Mouse (Mus musculus) heart, embryonic 16.5 days (tissue): ENCODE measurements around the gene Uspl1. TPM values are rescaled to one million over a fixed set of nuclear protein-coding genes. Genes with fewer than 3 reads are reported as not detected.

ENCODE experiments used
- ATAC-seq: fragments of 200-750 bp; cut with Nextera tagmentation; replicated peaks from 2 replicates; pipeline ENCODE4 v1.8.0; 2017; ENCODE audit warnings: moderate number of reproducible peaks; ENCODE audit not compliant: insufficient read depth, low FRiP score; ENCODE audit errors: extremely low read depth
- H3K27ac ChIP-seq: fragments of 300-500 bp; sonication (generic); 2 replicates; pipeline ENCODE4 v1.5.1; 2014; ENCODE audit warnings: mild to moderate bottlenecking, low read length, control low read depth, moderate library complexity
- H3K27me3 ChIP-seq: fragments of 300-500 bp; sonication (generic); 2 replicates; pipeline ENCODE4 v1.6.1; 2014; ENCODE audit warnings: low read length, mixed read lengths; ENCODE audit not compliant: control insufficient read depth, insufficient read depth
- H3K36me3 ChIP-seq: fragments of 300-500 bp; sonication (generic); 2 replicates; pipeline ENCODE4 v1.6.1; 2014; ENCODE audit not compliant: control insufficient read depth, insufficient read depth
- H3K4me1 ChIP-seq: fragments of 300-500 bp; sonication (generic); 2 replicates; pipeline ENCODE4 v1.6.1; 2014; ENCODE audit warnings: low read length, mixed read lengths; ENCODE audit not compliant: control insufficient read depth, insufficient read depth
- H3K4me2 ChIP-seq: fragments of 300-500 bp; sonication (generic); 2 replicates; pipeline ENCODE4 v1.6.1; 2014; ENCODE audit warnings: low read depth, mild to moderate bottlenecking, control low read depth, low read length
- H3K4me3 ChIP-seq: fragments of 300-500 bp; sonication (generic); 2 replicates; pipeline ENCODE4 v1.5.1; 2014; ENCODE audit warnings: mild to moderate bottlenecking, control low read depth, low read length
- H3K9ac ChIP-seq: fragments of 300-500 bp; sonication (generic); 2 replicates; pipeline ENCODE4 v1.6.1; 2014; ENCODE audit warnings: low read length, control low read depth
- H3K9me3 ChIP-seq: fragments of 300-500 bp; sonication (generic); replicated peaks from 2 replicates; pipeline ENCODE4 v1.6.1; 2016; ENCODE audit warnings: low read length; ENCODE audit not compliant: control insufficient read depth
- WGBS: fragments of 180-500 bp; shearing (Covaris S2); extraction: QIAGEN DNeasy Blood & Tissue Kit; methylation state at CpG from one replicate; pipeline ENCODE4 v1.1.7; 2014; 5-methylcytosine and 5-hydroxymethylcytosine counted together
- microRNA-seq: library from miRNA; unstranded; fragments of <30 nt; microRNA quantifications from one replicate; pipeline ENCODE4, GENCODE M21; 2017
- polyA plus RNA-seq: library from polyadenylated mRNA; unstranded; fragments of >200 nt; fragmentation: Nextera tagmentation; extraction: Ambion mirVana; gene quantifications from 2 replicates; pipeline ENCODE4 v1.2.1, GENCODE M21; 2015

Uspl1 gene
- polyA plus RNA-seq, 1 experiment from 2014 or later: 29.2 TPM

GRCm38 (mm10) chr5:149264878-149265279, 80.7 kb downstream of the Uspl1 start:
- peak overlapping the region; percentile 41; the same call in 1 of the 2 replicates for H3K9ac ChIP-seq
- H3K36me3 ChIP-seq: no peaks in the 10 kb centered on the region
- no peak overlapping the region for H3K27ac ChIP-seq
- no peak for ATAC-seq
- H3K9me3 ChIP-seq: no peaks in the 10 kb centered on the region
- no peaks in the 10 kb centered on the region for H3K27me3 ChIP-seq
- WGBS: 44% methylated on average over 6 of the region's 6 CpGs
- H3K4me1 ChIP-seq: peaks cover 2% of the 10 kb centered on the region; the same call in 1 of the 2 replicates
- no peak overlapping the region for H3K4me2 ChIP-seq
- H3K4me3 ChIP-seq: no peak overlapping the region

Small RNAs within 50 kb of the gene (microRNA-seq; reads per million reads assigned to microRNA genes)
- gene Gm24105: not detected

Other genes with a start within 250 kb of the Uspl1 start
- gene Gm42791, start 189.2 kb upstream of the Uspl1 start, polyA plus RNA-seq: 1.4 TPM in 1 of 2 replicates, not detected in the other
- gene Hmgb1, start 139 bp downstream of the Uspl1 start, polyA plus RNA-seq: 624 and 757 TPM in 2 replicates
- 9.0 and 11.9 TPM in 2 replicates for gene Alox5ap, start 80.4 kb downstream of the Uspl1 start, polyA plus RNA-seq
- gene Medag, start 227.4 kb downstream of the Uspl1 start, polyA plus RNA-seq: 1.6 and 2.2 TPM in 2 replicates